Mouse (Mus musculus): ENCODE measurements around the gene 4930412O13Rik.

DNA sequence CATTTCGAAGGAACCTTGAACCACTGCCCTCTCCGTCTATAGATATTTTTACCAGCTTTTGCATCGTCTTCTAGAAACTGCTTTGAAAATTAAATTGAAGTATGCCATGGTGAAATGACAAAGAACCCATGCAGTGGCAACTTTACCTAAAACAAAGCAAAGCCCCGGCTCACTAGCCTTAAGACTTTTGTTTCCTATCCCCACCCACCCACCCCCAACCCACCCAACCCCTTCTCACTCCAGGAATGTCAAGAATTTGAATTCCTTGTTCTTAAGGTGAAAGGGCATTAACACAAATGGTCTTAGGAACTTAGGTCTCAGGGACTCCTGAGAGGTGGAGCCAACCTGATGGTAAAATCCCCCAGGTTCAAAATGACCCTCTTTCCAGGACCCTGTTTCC lies 25.2 kb upstream of the 4930412O13Rik start:
- no peak for TF ChIP-seq CTCF (IDR thresholded peaks at IDR 0.05)
- no peak for TF ChIP-seq EP300 (IDR thresholded peaks at IDR 0.05)

Data from lung, postnatal 0 days (tissue).